Comparison of ENCODE assay signal across 11 mouse cellular contexts in the genomic region with DNA sequence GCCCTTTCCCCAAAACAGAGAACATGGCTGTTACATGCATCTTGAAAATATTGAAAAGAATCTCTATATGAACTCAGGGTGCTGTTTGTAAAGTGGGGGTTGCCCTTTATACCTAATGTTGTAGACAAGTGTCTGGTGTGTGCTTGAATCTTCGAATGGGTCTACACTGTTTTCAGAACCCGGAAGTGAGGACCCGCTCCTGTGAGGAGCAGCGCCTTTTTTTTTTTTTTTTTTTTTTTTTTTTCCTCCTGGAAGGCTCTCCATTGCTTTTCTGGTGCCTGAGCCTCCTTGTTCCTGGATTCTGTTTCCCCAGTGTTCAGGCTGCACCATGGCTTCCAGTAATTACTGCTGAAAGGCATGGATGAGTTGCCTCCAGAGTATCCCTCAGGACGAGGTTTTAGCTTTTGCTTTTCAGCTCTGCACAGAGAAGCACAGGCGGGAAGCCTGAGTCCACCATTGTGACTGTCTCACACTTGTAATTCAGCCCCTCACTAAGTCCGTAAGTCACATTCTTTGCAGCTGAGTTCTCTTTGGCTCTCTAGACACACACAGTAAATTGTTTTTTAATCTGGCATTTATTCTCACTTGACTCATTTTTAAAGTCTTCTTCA.
DNase-seq lines count a peak whose midpoint lies in the region; ATAC-seq and TF ChIP-seq lines count a peak whose summit lies in the region.
"Had no signal": no experiment of that assay in that cellular context is flagged by ENCODE, and none has a peak within 500 bp of the region (broad histone marks: within the 10 kb centered on the region; RNA-seq: fewer than 3 reads in every experiment).

No protein-coding gene starts in this region.

- no peaks in the 10 kb centered on the region for H3K9me3 ChIP-seq in forebrain, embryonic 11.5 days (ENCODE audit: control insufficient read depth, low read length)
- no peaks in the 10 kb centered on the region for H3K9me3 ChIP-seq in hindbrain, embryonic 15.5 days
- no peaks in the 10 kb centered on the region for H3K9me3 ChIP-seq in neural tube, embryonic 12.5 days
- no peaks in the 10 kb centered on the region for H3K9me3 ChIP-seq in liver, postnatal 0 days (ENCODE audit: low read length)

- TF ChIP-seq EP300 in liver, postnatal 0 days (IDR thresholded peaks at IDR 0.05; ENCODE audit: low read depth), result no peak

- H3K36me3 ChIP-seq in forebrain, embryonic 11.5 days (ENCODE audit: control insufficient read depth, insufficient read depth, low read length), result no peaks in the 10 kb centered on the region
- no peaks in the 10 kb centered on the region for H3K36me3 ChIP-seq in hindbrain, embryonic 15.5 days
- no peaks in the 10 kb centered on the region for H3K36me3 ChIP-seq in neural tube, embryonic 12.5 days
- H3K36me3 ChIP-seq in liver, postnatal 0 days (replicated peaks; ENCODE audit: insufficient read depth, low read length), result no peaks in the 10 kb centered on the region

- H3K27me3 ChIP-seq in forebrain, embryonic 11.5 days (ENCODE audit: control insufficient read depth, insufficient read depth, low read length), result no peaks in the 10 kb centered on the region
- no peaks in the 10 kb centered on the region for H3K27me3 ChIP-seq in hindbrain, embryonic 15.5 days
- H3K27me3 ChIP-seq in neural tube, embryonic 12.5 days (replicated peaks), result no peaks in the 10 kb centered on the region
- no peaks in the 10 kb centered on the region for H3K27me3 ChIP-seq in liver, postnatal 0 days (ENCODE audit: insufficient read depth, low read length)

- peaks cover 2% of the 10 kb centered on the region; the same call in 1 of the 2 replicates for H3K4me1 ChIP-seq in forebrain, embryonic 11.5 days (replicated peaks; ENCODE audit: control insufficient read depth, insufficient read depth, low read length)
- peaks cover 6% of the 10 kb centered on the region; the same call in 1 of the 2 replicates for H3K4me1 ChIP-seq in hindbrain, embryonic 15.5 days (replicated peaks)
- no peaks in the 10 kb centered on the region; the same call in 1 of the 2 replicates for H3K4me1 ChIP-seq in neural tube, embryonic 12.5 days
- no peaks in the 10 kb centered on the region for H3K4me1 ChIP-seq in liver, postnatal 0 days (ENCODE audit: insufficient read depth)

- no peak overlapping the region for H3K4me3 ChIP-seq in forebrain, embryonic 11.5 days (ENCODE audit: low read depth, low read length)
- H3K4me3 ChIP-seq in hindbrain, embryonic 15.5 days, result 0 out of 2 replicates have a peak overlapping the region, but pooled peaks have one; percentile 3
- no peak overlapping the region for H3K4me3 ChIP-seq in neural tube, embryonic 12.5 days
- H3K4me3 ChIP-seq in liver, postnatal 0 days (ENCODE audit: low read depth, low read length), result no peak overlapping the region

- no peak overlapping the region for H3K27ac ChIP-seq in forebrain, embryonic 11.5 days (ENCODE audit: low read depth, low read length)
- H3K27ac ChIP-seq in hindbrain, embryonic 15.5 days (replicated peaks), result no peak overlapping the region
- H3K27ac ChIP-seq in neural tube, embryonic 12.5 days, result no peak overlapping the region
- no peak overlapping the region for H3K27ac ChIP-seq in liver, postnatal 0 days (ENCODE audit: low read depth)

- TF ChIP-seq CTCF in brain, embryonic 14.5 days (IDR thresholded peaks at IDR 0.05; ENCODE audit: borderline replicate concordance, extremely low read depth, insufficient read depth, insufficient read length), result no peak
- TF ChIP-seq CTCF in liver, postnatal 0 days (IDR thresholded peaks at IDR 0.05; ENCODE audit: low read depth), result no peak

- peak overlapping the region; percentile 21; the same call in 1 of the 2 replicates for H3K4me2 ChIP-seq in forebrain, embryonic 11.5 days (ENCODE audit: low read depth, low read length, severe bottlenecking)
- peak overlapping the region; percentile 43 for H3K4me2 ChIP-seq in hindbrain, embryonic 15.5 days
- no peak overlapping the region; the same call in 1 of the 2 replicates for H3K4me2 ChIP-seq in neural tube, embryonic 12.5 days (replicated peaks)
- H3K4me2 ChIP-seq in liver, postnatal 0 days (ENCODE audit: low read depth, low read length), result no peak overlapping the region

- no peak overlapping the region for H3K9ac ChIP-seq in forebrain, embryonic 11.5 days (ENCODE audit: low read length)
- no peak overlapping the region for H3K9ac ChIP-seq in hindbrain, embryonic 15.5 days
- no peak overlapping the region for H3K9ac ChIP-seq in neural tube, embryonic 12.5 days
- no peak overlapping the region for H3K9ac ChIP-seq in liver, postnatal 0 days (replicated peaks)

- WGBS in forebrain, embryonic 11.5 days, result 32% methylated on average over 7 of the region's 7 CpGs
- WGBS in hindbrain, embryonic 15.5 days, result 32% methylated on average over 7 of the region's 7 CpGs
- WGBS in neural tube, embryonic 12.5 days, result 42% methylated on average over 7 of the region's 7 CpGs
- WGBS in liver, postnatal 0 days (ENCODE audit: insufficient replicate concordance), result 83% methylated on average over 7 of the region's 7 CpGs

- TF ChIP-seq POLR2A in brain, embryonic 14.5 days (IDR thresholded peaks at IDR 0.05; ENCODE audit: borderline replicate concordance, extremely low read depth, insufficient read depth, insufficient read length, poor library complexity, severe bottlenecking), result no peak

- DNase-seq in brain, embryonic 14.5 days (ENCODE audit: low read depth), result peak; percentile 53
- no peak for DNase-seq in forebrain, embryonic 11.5 days (ENCODE audit: low spot score)
- no peak for DNase-seq in cerebellum, adult 8-10 months
- DNase-seq in cerebellum, adult 9-10 months, result no peak
- DNase-seq in liver, postnatal 0 days, result no peak
- DNase-seq: adrenal gland, adult 2 months; cerebellum, postnatal 36 days; kidney, adult 11 months; lung, postnatal 14 days had no signal

- ATAC-seq in forebrain, embryonic 11.5 days (replicated peaks; ENCODE audit: low FRiP score), result peak; percentile 69
- ATAC-seq in hindbrain, embryonic 15.5 days (ENCODE audit: low FRiP score, low read depth), result peak; percentile 63
- peak; percentile 71 for ATAC-seq in neural tube, embryonic 12.5 days (ENCODE audit: low FRiP score, low read depth)
- ATAC-seq in liver, postnatal 0 days, result no peak

Comparison
In these comparisons a context has a peak if more than half of its experiments do, and no peak if none do; other contexts are left out.
1. H3K4me2 ChIP-seq: peak in forebrain, embryonic 11.5 days (single experiment) and hindbrain, embryonic 15.5 days (single experiment); none in neural tube, embryonic 12.5 days (single experiment) and liver, postnatal 0 days (single experiment).